Mouse (Mus musculus) limb, embryonic 15.5 days (tissue): ENCODE measurements at regions not wholly inside any gene's neighbourhood (a gene's known extent, or its start where the extent isn't known, plus 50 kb on each side); places are given as distances from the start of the nearest gene placed in this dataset.

Experiments used
- ATAC-seq: fragments of 200-750 bp; cut with Nextera tagmentation; 2 replicates; pipeline ENCODE4 v1.8.0; 2017; ENCODE audit warnings: low read depth, moderate TSS enrichment; ENCODE audit not compliant: insufficient number of reproducible peaks, low FRiP score, low TSS enrichment
- H3K27ac ChIP-seq: fragments of 300-500 bp; sonication (generic); 2 replicates; pipeline ENCODE4 v1.5.1; 2015; ENCODE audit warnings: moderate library complexity, mild to moderate bottlenecking, inconsistent platforms
- H3K27me3 ChIP-seq: fragments of 300-500 bp; sonication (generic); 2 replicates; pipeline ENCODE4 v1.6.1; 2015; ENCODE audit warnings: inconsistent platforms
- H3K36me3 ChIP-seq: fragments of 300-500 bp; sonication (generic); 2 replicates; pipeline ENCODE4 v1.6.1; 2015; ENCODE audit warnings: inconsistent platforms
- H3K4me1 ChIP-seq: fragments of 300-500 bp; sonication (generic); 2 replicates; pipeline ENCODE4 v1.6.1; 2015; ENCODE audit warnings: inconsistent platforms
- H3K4me2 ChIP-seq: fragments of 300-500 bp; sonication (generic); 2 replicates; pipeline ENCODE4 v1.6.1; 2015; ENCODE audit warnings: mild to moderate bottlenecking, inconsistent platforms
- H3K4me3 ChIP-seq: fragments of 300-500 bp; sonication (generic); 2 replicates; pipeline ENCODE4 v1.5.1; 2015; ENCODE audit warnings: mild to moderate bottlenecking, inconsistent platforms
- H3K9ac ChIP-seq: fragments of 300-500 bp; sonication (generic); 2 replicates; pipeline ENCODE4 v1.6.1; 2015; ENCODE audit warnings: inconsistent platforms
- H3K9me3 ChIP-seq: fragments of 300-500 bp; sonication (generic); 2 replicates; pipeline ENCODE4 v1.6.1; 2016; ENCODE audit warnings: inconsistent platforms
- WGBS: fragments of 180-500 bp; shearing (Covaris S2); methylation state at CpG from one replicate; pipeline ENCODE4 v1.1.7; 2015; 5-methylcytosine and 5-hydroxymethylcytosine counted together

DNA sequence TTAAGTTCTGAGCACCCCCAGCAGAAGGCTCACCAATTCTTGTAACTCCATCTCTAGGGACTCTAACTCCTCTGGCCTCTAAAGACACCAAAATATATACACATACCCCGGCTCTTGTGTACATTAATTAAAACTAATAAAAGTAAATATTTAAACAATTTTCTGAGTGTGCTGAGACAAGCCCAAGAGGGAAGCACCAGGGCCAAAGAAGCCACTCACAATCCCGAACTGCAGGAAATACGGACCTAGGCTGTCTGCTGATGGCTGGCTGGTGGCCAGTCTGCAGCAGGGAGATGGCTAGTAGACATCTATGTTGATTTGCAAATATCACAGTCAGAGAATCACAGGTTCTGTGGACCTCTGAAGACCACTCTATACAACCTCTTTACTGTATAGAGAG, 113.6 kb upstream of the Ntf3 start:
- Histone ChIP-seq H3K4me1 (no peaks in the 10 kb centered on the region), H3K9ac (no peak overlapping the region), H3K4me2 (no peak overlapping the region), H3K27me3 (no peaks in the 10 kb centered on the region), H3K9me3 (no peaks in the 10 kb centered on the region), H3K27ac (no peak overlapping the region), H3K4me3 (no peak overlapping the region), H3K36me3 (no peaks in the 10 kb centered on the region)
- ATAC-seq, result no peak
- WGBS, result 71% methylated on average over 3 of the region's 3 CpGs

DNA sequence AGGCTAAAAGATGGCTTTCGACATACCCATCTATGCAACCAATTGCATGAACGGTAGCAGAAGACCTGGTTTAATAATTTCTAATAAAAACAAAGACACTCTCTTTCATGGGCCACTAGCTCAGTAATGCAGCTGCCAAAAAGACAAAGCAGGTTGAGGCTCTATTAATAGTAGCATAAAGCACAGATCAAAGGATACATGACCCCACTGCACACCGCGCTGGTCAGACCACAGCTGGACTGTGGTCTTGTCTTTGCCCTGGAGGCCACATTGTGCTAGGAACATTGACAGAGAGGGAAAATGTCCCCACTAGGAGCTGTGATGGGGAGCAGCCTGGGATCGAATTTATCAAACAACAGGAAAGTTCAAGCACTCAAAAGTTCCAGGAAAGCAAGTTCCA, 79.3 kb upstream of the Ntf3 start:
- Histone ChIP-seq H3K4me2 (no peak overlapping the region), H3K36me3 (no peaks in the 10 kb centered on the region), H3K4me3 (no peak overlapping the region), H3K4me1 (no peaks in the 10 kb centered on the region), H3K9ac (no peak overlapping the region), H3K27me3 (no peaks in the 10 kb centered on the region), H3K27ac (no peak overlapping the region), H3K9me3 (no peaks in the 10 kb centered on the region)
- ATAC-seq, result no peak
- 79% methylated on average over 5 of the region's 5 CpGs for WGBS

DNA sequence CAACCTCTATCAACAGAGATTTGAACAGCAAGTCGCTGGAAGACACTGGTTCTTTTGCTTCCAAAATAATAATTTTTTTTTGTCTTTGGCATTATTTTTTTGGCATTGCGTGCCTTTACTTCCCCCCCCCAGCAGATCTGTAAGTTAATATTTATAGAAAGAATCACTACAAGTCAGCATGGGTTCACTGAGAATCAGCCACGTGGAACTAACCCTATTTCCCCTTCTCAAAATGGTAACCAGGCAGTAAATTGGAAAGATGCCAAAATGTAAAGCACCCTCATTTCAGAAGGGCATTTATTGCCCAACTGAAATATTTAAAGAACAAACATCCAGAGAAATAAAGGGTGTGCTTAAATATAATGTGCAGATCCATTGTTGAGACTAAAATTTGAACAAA, 78.7 kb upstream of the Ntf3 start:
- Histone ChIP-seq H3K9ac (no peak overlapping the region), H3K4me2 (no peak overlapping the region), H3K27me3 (no peaks in the 10 kb centered on the region), H3K27ac (no peak overlapping the region), H3K36me3 (no peaks in the 10 kb centered on the region), H3K4me3 (no peak overlapping the region), H3K4me1 (no peaks in the 10 kb centered on the region), H3K9me3 (no peaks in the 10 kb centered on the region)
- no peak for ATAC-seq
- 65% methylated on average over 3 of the region's 3 CpGs for WGBS

DNA sequence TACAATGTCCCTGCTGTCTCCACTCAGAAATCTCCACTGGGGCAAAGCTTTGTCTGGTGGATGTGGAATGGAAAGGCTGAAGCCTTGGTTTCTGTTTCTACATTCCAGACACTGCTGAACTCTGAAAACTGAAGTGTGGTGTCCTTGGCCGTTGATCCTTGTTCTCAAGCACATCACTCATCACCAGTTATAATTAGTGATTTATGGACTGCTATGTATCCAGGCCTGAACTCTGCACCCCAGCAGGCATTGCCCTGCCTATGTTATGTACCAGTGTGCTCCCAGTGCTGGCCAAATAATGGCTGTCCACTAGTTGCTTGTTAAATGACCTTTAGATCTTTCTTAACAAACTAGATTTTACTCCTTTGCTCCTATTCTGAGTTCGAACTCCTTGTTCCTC, 75.6 kb upstream of the Ntf3 start:
- H3K4me2 ChIP-seq, result no peak overlapping the region
- H3K4me1 ChIP-seq, result no peaks in the 10 kb centered on the region
- H3K27ac ChIP-seq, result no peak overlapping the region
- H3K36me3 ChIP-seq, result no peaks in the 10 kb centered on the region
- no peaks in the 10 kb centered on the region for H3K27me3 ChIP-seq
- H3K4me3 ChIP-seq, result no peak overlapping the region
- WGBS, result 54% methylated on average over 2 of the region's 2 CpGs
- H3K9me3 ChIP-seq, result no peaks in the 10 kb centered on the region
- H3K9ac ChIP-seq, result no peak overlapping the region
- no peak for ATAC-seq

DNA sequence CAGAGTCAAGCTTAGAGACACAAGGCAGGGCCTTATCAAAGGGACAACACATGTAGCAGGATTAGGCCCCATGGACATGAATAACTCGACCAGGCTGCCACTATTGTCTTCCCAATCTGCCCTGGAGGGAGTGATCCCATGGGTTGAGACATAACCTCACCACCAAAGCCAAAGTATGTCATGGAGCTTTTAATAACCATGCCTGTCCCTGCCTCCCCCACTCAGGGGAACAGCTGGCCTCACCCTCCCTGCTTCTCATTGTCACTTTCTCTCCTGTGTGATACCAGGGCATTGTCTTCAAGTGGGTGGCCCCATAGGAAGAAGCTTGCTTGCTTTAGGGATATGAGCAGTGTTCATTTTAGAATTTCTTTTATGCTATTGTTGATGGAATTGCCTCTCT, 73.5 kb upstream of the Ntf3 start:
- H3K9me3 ChIP-seq, result no peaks in the 10 kb centered on the region
- no peak for ATAC-seq
- H3K36me3 ChIP-seq, result no peaks in the 10 kb centered on the region
- no peak overlapping the region for H3K27ac ChIP-seq
- no peak overlapping the region for H3K9ac ChIP-seq
- H3K4me2 ChIP-seq, result no peak overlapping the region
- WGBS, result 29% methylated on average over 1 of the region's 1 CpGs
- H3K4me1 ChIP-seq, result no peaks in the 10 kb centered on the region
- H3K4me3 ChIP-seq, result no peak overlapping the region
- no peaks in the 10 kb centered on the region for H3K27me3 ChIP-seq
